Mouse (Mus musculus) ovary, adult 18-20 months (tissue): Measurements from ENCODE around the gene Tfdp1.
"Not testable (repeated sequence)": the region's sequence is repeated elsewhere in the genome, so short reads cannot be mapped to it uniquely, and the experiment has no call there.

Experiments
- DNase-seq: peaks from one replicate; pipeline ENCODE4 v3.0.0; 2022; ENCODE audit warnings: low spot score, mixed read lengths

Tfdp1 gene

DNA sequence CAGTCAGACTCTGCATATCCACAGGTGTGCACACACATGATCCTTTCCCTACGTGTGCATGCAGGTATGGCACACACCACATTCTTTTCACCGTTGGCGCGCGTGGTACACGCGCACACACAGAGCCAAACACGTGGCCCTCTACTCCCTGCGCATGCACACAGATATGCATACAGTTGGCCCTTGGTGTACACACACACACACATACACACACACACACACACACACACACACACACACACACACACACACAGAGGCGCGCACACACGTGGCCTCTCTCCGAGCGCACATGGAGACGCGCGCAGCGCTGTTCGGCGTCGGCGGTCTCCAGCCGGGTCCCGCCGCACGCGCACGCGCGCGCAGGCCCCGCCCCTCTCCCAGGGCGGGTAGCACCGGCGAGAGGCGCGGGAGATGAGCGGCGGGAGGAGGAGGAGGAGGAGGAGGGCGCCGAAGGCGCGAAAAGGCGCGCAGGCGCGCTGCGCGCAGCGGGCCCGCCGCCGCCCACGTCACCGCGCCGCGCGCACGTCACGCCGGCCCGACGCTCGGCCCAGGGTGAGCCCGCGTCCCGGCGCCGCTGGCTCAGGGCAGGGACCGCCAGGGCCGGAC, at the start of gene Tfdp1:
Gene Tfdp1 (plus strand): TSS at position 497 of the 606 bp plus-strand sequence.
- DNase-seq: peak; percentile 85

DNA sequence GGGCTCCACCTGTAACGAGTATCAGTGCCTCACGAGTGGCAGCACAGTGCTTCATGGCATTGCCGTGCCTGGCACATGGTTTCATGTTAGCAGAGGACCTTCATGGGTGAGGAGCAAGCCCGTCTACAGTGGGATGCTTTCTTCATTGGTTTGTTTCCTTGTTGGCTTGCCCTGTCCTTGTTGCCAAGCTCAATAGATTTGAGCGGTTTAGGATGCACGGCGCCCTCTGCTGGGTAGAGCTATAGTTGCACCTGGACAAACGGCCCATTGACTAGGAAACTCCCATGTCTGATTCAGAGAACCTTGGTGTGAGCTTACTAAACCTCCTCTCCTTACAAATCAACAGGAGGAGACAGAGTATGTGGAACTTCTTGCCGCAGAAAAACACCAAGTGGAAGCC, 46.2 kb upstream of the Tfdp1 start:
- DNase-seq: peak; percentile 47

DNA sequence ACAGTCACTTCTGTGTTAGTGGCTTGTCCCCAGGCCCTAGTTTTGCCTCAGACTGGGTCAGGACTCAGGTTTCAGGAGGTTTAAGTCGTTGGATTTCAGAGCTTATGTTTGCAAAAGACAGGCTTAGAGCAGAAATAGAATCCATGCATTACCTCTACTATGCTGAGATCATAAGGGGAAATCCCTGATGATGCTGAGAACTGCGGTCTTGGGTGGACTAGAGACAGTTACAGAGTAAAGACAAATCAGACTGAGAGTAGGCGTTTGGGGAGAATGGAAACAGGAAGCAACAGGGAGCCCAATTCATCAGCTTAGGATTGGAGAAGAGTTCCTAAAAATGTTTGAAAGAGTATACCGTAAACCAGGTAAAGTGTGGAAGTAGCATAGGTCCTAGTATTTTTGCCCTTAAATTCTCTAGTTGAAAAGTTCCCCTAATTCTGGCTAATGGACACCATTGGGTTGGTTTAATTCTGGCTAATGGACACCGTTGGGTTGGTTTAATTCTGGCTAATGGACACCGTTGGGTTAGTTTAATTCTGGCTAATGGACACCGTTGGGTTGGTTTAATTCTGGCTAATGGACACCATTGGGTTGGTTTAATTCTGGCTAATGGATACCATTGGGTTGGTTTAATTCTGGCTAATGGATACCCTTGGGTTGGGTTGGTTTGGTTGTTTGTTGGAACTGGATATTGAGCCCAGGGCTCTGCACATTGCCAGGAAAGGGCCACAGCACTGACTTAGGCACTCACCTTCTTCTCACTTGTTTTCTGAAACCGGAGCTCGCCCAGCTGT, 44.7 kb upstream of the Tfdp1 start:
- no peak for DNase-seq

DNA sequence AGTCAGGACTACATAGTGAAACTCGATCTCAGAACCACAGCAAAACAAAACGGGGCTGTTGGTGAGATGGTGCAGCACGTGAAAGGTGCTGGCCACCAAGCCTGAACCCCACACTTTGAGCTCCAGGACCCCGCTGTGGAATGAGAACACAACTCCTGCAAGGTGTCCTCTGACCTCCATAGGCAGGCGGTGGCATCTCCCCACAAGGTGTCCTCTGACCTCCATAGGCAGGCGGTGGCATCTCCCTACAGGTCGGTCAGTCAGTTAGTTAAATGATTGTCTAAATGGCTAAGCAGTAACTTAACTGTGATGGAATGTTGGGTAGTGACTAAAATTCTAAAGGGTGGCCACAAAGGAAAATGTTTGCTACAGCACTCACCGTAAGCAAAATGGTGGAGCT, 39.0 kb upstream of the Tfdp1 start:
- DNase-seq: no peak

GRCm38 (mm10) chr8:13301036-13301435, 37.5 kb upstream of the Tfdp1 start:
- DNase-seq: no peak

- DNase-seq: no peak
These were observed 33.1 kb upstream of the Tfdp1 start for GRCm38 (mm10) chr8:13305459-13305858.

- no peak for DNase-seq
These were observed 32.7 kb upstream of the Tfdp1 start for GRCm38 (mm10) chr8:13305884-13306283.

- DNase-seq: no peak
These were observed 32.1 kb upstream of the Tfdp1 start for GRCm38 (mm10) chr8:13306309-13306909.

DNA sequence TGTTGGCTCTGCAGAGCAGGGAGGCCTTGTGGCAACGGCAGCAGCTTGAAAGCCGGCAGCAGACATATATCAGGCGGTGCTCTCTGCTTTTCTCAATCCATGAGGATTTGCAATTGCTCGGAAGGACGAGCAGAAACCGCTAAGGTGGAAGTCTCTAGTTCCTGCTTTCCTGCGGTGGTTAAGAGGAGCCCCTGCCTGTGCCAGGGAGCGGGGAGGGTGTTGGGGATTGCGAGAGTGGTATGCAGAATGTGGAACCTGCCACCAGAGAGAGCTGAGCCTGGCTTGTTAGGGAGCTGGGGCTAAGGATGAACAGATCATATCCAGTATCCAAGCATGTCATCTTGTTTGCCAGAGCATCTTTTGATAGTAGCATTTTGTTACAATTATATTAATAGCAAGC, 31.6 kb upstream of the Tfdp1 start:
- no peak for DNase-seq

DNA sequence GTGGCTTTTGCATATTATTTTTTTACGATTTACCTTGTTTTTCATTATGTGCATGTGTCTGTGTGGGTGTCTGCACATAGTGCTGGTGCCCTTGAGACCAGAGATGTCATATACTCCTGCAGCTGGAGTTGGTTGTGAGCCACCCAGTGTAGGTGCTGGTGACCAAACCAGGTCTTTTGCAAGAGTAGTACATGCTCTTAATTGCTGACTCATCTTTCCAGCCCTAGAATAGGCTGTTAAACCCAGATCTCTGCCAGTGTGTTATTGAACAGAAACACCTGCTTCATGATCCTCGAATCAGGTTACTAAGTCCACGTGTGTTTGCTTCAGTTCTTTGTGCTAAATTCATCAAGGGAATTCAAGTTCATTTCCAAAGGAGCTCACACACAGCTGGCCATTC, 23.6 kb upstream of the Tfdp1 start:
- DNase-seq: no peak

- no peak for DNase-seq
These were observed 21.9 kb upstream of the Tfdp1 start for GRCm38 (mm10) chr8:13316671-13317070.

GRCm38 (mm10) chr8:13326598-13326997, 12.0 kb upstream of the Tfdp1 start:
- no peak for DNase-seq

DNA sequence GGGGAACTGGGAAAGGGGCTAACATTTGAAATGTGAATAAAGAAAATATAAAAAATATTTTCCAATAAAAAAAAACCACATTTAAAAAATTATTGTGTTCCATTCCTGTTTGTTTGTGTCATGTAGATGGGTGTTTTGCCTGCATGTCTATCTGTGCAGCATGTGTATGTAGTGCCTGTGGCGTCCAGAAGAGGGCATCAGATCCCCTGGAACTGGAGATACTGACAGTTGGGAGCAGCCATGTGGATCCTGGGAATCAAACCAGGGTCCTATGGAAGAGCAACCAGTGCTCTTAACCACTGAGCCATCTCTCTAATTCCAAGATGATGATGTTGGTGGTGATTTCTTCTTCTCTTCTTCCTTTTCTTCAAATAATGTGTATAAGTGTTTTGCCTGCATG, 3.9 kb upstream of the Tfdp1 start:
- DNase-seq: no peak

DNA sequence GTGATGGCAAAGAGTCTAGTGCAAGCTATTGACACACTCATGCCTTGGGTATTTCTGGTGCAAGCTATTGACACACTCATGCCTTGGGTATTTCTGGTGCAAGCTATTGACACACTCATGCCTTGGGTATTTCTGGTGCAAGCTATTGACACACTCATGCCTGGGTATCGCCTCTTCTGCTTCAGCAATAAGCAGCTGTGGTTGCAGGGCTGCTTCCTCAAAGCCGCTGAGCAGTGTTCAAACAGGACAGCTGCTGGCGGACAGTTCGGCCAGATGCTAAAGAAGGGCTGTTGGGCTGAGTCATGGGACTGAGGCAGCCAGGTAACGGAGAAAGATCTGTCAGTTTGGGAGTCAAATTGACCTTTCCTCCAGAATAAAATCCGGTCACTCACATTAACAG, 1.3 kb upstream of the Tfdp1 start:
- DNase-seq: not testable (repeated sequence)

GRCm38 (mm10) chr8:13337678-13338077, 873 bp upstream of the Tfdp1 start:
- no peak for DNase-seq

GRCm38 (mm10) chr8:13338901-13339645, 522 bp downstream of the Tfdp1 start:
- DNase-seq: peak; percentile 5

DNA sequence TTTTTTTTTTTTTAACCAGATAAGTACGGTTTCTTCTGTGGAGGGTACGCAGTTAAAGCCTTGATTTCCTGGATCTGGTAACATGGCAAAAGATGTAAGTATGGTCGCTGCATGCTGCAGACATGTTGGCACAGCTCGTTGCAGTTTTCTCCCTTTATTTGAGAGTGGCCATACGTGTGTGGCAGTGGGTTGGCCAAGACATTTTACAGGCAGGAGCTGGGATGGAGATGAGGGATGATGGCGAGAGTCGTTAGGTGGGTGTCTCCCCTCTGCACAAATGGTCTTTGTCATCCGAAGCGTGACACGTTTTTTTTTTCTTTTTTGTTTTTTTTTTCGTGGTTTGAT, 1.1 kb downstream of the Tfdp1 start:
- no peak for DNase-seq

- no peak for DNase-seq
These were observed 2.1 kb downstream of the Tfdp1 start for GRCm38 (mm10) chr8:13340650-13341049.

GRCm38 (mm10) chr8:13342340-13342739, 3.8 kb downstream of the Tfdp1 start:
- DNase-seq: no peak

GRCm38 (mm10) chr8:13343134-13343533, 4.6 kb downstream of the Tfdp1 start:
- no peak for DNase-seq

GRCm38 (mm10) chr8:13350052-13350451, 11.5 kb downstream of the Tfdp1 start:
- no peak for DNase-seq

DNA sequence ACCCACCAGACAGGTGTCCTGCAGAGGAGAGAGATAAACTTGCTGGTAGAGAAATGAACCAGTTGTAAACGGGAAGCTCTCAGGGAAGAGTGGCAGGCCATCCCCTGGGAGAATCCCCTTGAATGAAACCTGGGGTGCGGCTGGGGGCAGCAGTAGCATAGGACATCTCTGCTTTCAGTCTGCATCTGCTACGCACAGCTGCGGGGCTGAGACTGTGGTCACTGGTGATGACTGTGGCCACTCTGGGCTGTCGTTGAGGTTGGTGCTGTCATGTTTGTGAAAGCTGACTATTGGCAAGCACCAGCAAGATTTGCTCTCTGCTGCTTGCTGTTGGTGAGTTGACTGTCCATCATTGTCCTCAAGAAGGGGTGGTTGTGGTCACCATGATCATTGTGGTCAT, 13.0 kb downstream of the Tfdp1 start:
- DNase-seq: no peak

DNA sequence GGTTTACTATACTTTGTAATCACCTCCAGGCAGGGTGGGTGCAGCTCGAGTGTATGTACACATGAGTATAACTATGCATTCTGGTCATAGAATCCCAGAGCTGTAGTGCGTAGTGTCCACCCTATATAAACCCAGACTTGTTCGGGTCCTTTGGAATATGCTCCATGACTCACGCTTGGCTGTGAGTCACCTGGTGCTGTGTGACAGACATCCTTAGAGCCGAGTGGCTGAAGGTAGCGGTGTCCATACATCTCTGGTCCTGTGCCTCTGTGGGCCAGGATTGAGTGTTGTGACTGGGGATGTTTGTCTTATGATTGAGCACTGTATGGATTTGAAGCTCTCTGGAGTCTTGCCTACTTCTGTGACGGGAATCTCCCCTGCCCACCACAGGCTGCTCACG, 14.1 kb downstream of the Tfdp1 start:
- DNase-seq: no peak
